Mouse (Mus musculus) brain, adult 2 months (tissue): ENCODE measurements around the gene Trove2.

Experiments used
- DNase-seq: peaks from one replicate; pipeline ENCODE4 v3.0.0; 2011; ENCODE audit warnings: low read depth, low spot score

Gene Trove2

GRCm38 (mm10) chr1:143776446-143777411, at the start of gene Trove2, which contains the start of gene Uchl5:
Gene Trove2, minus strand, starts transcription at chr1:143777068.
Gene Uchl5, plus strand, starts transcription at chr1:143777272.
- peak; percentile 99 for DNase-seq

- DNase-seq: no peak
Measured at GRCm38 (mm10) chr1:143822677-143823076, 45.8 kb upstream of the Trove2 start.

- DNase-seq: no peak
Measured at GRCm38 (mm10) chr1:143820096-143820877, 43.4 kb upstream of the Trove2 start.

GRCm38 (mm10) chr1:143813676-143814360, 37.0 kb upstream of the Trove2 start:
- DNase-seq: peak; percentile 85

GRCm38 (mm10) chr1:143809062-143809461, 32.2 kb upstream of the Trove2 start:
- DNase-seq: no peak

- peak; percentile 82 for DNase-seq
Measured at GRCm38 (mm10) chr1:143803537-143803936, 26.7 kb upstream of the Trove2 start.

GRCm38 (mm10) chr1:143788584-143789227, 11.8 kb upstream of the Trove2 start:
- DNase-seq: peak; percentile 32

GRCm38 (mm10) chr1:143777558-143778218, 820 bp upstream of the Trove2 start:
- peak; percentile 27 for DNase-seq

- peak; percentile 73 for DNase-seq
Measured at GRCm38 (mm10) chr1:143773909-143774308, 3.0 kb downstream of the Trove2 start.

- DNase-seq: no peak
Measured at GRCm38 (mm10) chr1:143773082-143773481, 3.8 kb downstream of the Trove2 start.

GRCm38 (mm10) chr1:143770444-143771109, 6.3 kb downstream of the Trove2 start:
- DNase-seq: no peak

- no peak for DNase-seq
Measured at GRCm38 (mm10) chr1:143766238-143766637, 10.6 kb downstream of the Trove2 start.

GRCm38 (mm10) chr1:143765801-143766200, 11.1 kb downstream of the Trove2 start:
- DNase-seq: no peak

GRCm38 (mm10) chr1:143764443-143764842, 12.4 kb downstream of the Trove2 start:
- peak; percentile 53 for DNase-seq

GRCm38 (mm10) chr1:143762159-143762558, 14.7 kb downstream of the Trove2 start:
- no peak for DNase-seq

GRCm38 (mm10) chr1:143745871-143746270, 31.0 kb downstream of the Trove2 start:
- no peak for DNase-seq

- DNase-seq: no peak
Measured at GRCm38 (mm10) chr1:143742186-143742585, 34.7 kb downstream of the Trove2 start.

- no peak for DNase-seq
Measured at GRCm38 (mm10) chr1:143741331-143741730, 35.5 kb downstream of the Trove2 start.

- DNase-seq: peak; percentile 62
Measured at GRCm38 (mm10) chr1:143740581-143740980, 36.3 kb downstream of the Trove2 start.
